Mouse (Mus musculus) MEL (cell line): ENCODE results near the gene Slfnl1. TPM values are rescaled to one million over a fixed set of nuclear protein-coding genes. Genes with fewer than 3 reads are reported as not detected.

Source experiments
- DNase-seq: peaks from one replicate; pipeline ENCODE4 v3.0.0; 2011; ENCODE audit warnings: low read depth, low spot score
- H3K27ac ChIP-seq: 2 replicates; pipeline ENCODE4 v1.5.1; 2012; ENCODE audit warnings: low read depth, mild to moderate bottlenecking, control low read depth, low read length, moderate library complexity; ENCODE audit not compliant: control insufficient read depth
- H3K27me3 ChIP-seq, 2 experiments: fragments of 150-350 bp in 1 of 2; sonication (generic) in 1 of 2; 2 replicates each; pipeline ENCODE4 v1.6.1; 2012; ENCODE audit warnings: low read length in 2 of 2, mild to moderate bottlenecking in 2 of 2, improper control_type of control experiment in 1 of 2, moderate library complexity in 1 of 2; ENCODE audit not compliant: insufficient read depth in 2 of 2, control insufficient read depth in 1 of 2
- H3K36me3 ChIP-seq, 2 experiments: 2 replicates each; pipeline ENCODE4 v1.6.1; 2012 to 2014; ENCODE audit warnings: low read length in 2 of 2, improper control_type of control experiment in 1 of 2, inconsistent platforms in 1 of 2, mild to moderate bottlenecking in 1 of 2; ENCODE audit not compliant: insufficient read depth in 2 of 2, control insufficient read depth in 1 of 2
- H3K4me1 ChIP-seq, 2 experiments: fragments of 150-350 bp in 1 of 2; sonication (generic) in 1 of 2; 2 replicates each; pipeline ENCODE4 v1.6.1; 2012; ENCODE audit warnings: low read length in 2 of 2, improper control_type of control experiment in 1 of 2, mild to moderate bottlenecking in 1 of 2; ENCODE audit not compliant: insufficient read depth in 2 of 2, control insufficient read depth in 1 of 2
- H3K4me3 ChIP-seq, 2 experiments: fragments of 150-350 bp in 1 of 2; sonication (generic) in 1 of 2; 2 replicates each; pipeline ENCODE4 v1.5.1; 2012; ENCODE audit warnings: low read depth in 2 of 2, low read length in 2 of 2, mild to moderate bottlenecking in 2 of 2, moderate library complexity in 2 of 2, control low read depth in 1 of 2, improper control_type of control experiment in 1 of 2; ENCODE audit not compliant: control insufficient read depth in 1 of 2, insufficient read depth in 1 of 2
- H3K79me2 ChIP-seq: 2 replicates; pipeline ENCODE4 v1.6.1; 2012; ENCODE audit warnings: mild to moderate bottlenecking, low read length, moderate library complexity; ENCODE audit not compliant: control insufficient read depth, poor library complexity, insufficient read depth
- H3K9ac ChIP-seq: 2 replicates; pipeline ENCODE4 v1.6.1; 2012; ENCODE audit warnings: low read depth, mild to moderate bottlenecking, control low read depth, low read length, moderate library complexity; ENCODE audit not compliant: control insufficient read depth, poor library complexity, severe bottlenecking
- H3K9me3 ChIP-seq: fragments of 150-350 bp; sonication (generic); replicated peaks from 2 replicates; pipeline ENCODE4 v1.6.1; 2012; ENCODE audit warnings: mild to moderate bottlenecking, low read length, improper control_type of control experiment, moderate library complexity; ENCODE audit not compliant: insufficient read depth
- CHD2 ChIP-seq: IDR thresholded peaks from 2 replicates; pipeline ENCODE4 v1.6.1; 2011; ENCODE audit warnings: low read length, improper control_type of control experiment
- CTCF ChIP-seq, 3 experiments: IDR thresholded peaks in 2 of 3; conservative IDR thresholded peaks in 1 of 3; 2 replicates each; pipeline ENCODE4 v1.5.1; 2011 to 2012; ENCODE audit warnings: low read length in 3 of 3, low read depth in 2 of 3, mild to moderate bottlenecking in 2 of 3, improper control_type of control experiment in 1 of 3, inconsistent platforms in 1 of 3, mixed read lengths in 1 of 3, moderate library complexity in 1 of 3; ENCODE audit not compliant: control insufficient read depth in 1 of 3, insufficient read depth in 1 of 3, poor library complexity in 1 of 3, severe bottlenecking in 1 of 3
- ELF1 ChIP-seq: IDR thresholded peaks from 2 replicates; pipeline ENCODE4 v1.6.1; 2014; ENCODE audit warnings: low read depth, mild to moderate bottlenecking, inconsistent platforms, low read length, improper control_type of control experiment, moderate library complexity
- EP300 ChIP-seq, 2 experiments: IDR thresholded peaks; 2 replicates each; pipeline ENCODE4 v1.6.1; 2011; ENCODE audit warnings: improper control_type of control experiment in 2 of 2, low read length in 2 of 2, low read depth in 1 of 2, mild to moderate bottlenecking in 1 of 2
- GABPA ChIP-seq: IDR thresholded peaks from 2 replicates; pipeline ENCODE4 v1.6.1; 2012; ENCODE audit warnings: low read depth, mild to moderate bottlenecking, inconsistent platforms, low read length, improper control_type of control experiment, moderate library complexity
- GATA1 ChIP-seq: IDR thresholded peaks from 2 replicates; pipeline ENCODE4 v1.6.1; 2011; ENCODE audit warnings: low read depth, low read length, improper control_type of control experiment
- HCFC1 ChIP-seq: IDR thresholded peaks from 2 replicates; pipeline ENCODE4 v1.6.1; 2012; ENCODE audit warnings: low read depth, mild to moderate bottlenecking, inconsistent platforms, low read length, improper control_type of control experiment, moderate library complexity
- JUND ChIP-seq: IDR thresholded peaks from 2 replicates; pipeline ENCODE4 v1.6.1; 2011; ENCODE audit warnings: low read depth, mild to moderate bottlenecking, improper control_type of control experiment, low read length
- KAT2A ChIP-seq: conservative IDR thresholded peaks from 2 replicates; pipeline ENCODE4 v1.6.1; 2012; ENCODE audit warnings: low read depth, low read length, improper control_type of control experiment, inconsistent platforms
- MAX ChIP-seq: IDR thresholded peaks from 2 replicates; pipeline ENCODE4 v1.6.1; 2011; ENCODE audit warnings: low read length, improper control_type of control experiment
- MAZ ChIP-seq: IDR thresholded peaks from 2 replicates; pipeline ENCODE4 v1.6.1; 2012; ENCODE audit warnings: low read depth, mild to moderate bottlenecking, inconsistent platforms, low read length, improper control_type of control experiment
- MEF2A ChIP-seq: IDR thresholded peaks from 2 replicates; pipeline ENCODE4 v1.6.1; 2014; ENCODE audit warnings: low read depth, mild to moderate bottlenecking, inconsistent platforms, low read length, improper control_type of control experiment; ENCODE audit not compliant: poor library complexity, insufficient replicate concordance, severe bottlenecking; ENCODE audit errors: extremely low read depth
- MYC ChIP-seq: IDR thresholded peaks from 2 replicates; pipeline ENCODE4 v1.6.1; 2011; ENCODE audit warnings: low read depth, mild to moderate bottlenecking, low read length, improper control_type of control experiment, moderate library complexity
- NELFE ChIP-seq: IDR thresholded peaks from 2 replicates; pipeline ENCODE4 v1.6.1; 2011; ENCODE audit warnings: low read depth, low read length, improper control_type of control experiment
- POLR2A ChIP-seq, 2 experiments: IDR thresholded peaks; 2 replicates each; pipeline ENCODE4 v1.6.1; 2011 to 2012; ENCODE audit warnings: low read length in 2 of 2, mild to moderate bottlenecking in 2 of 2, control low read depth in 1 of 2, improper control_type of control experiment in 1 of 2, low read depth in 1 of 2, moderate library complexity in 1 of 2; ENCODE audit not compliant: control insufficient read depth in 1 of 2, insufficient read depth in 1 of 2, poor library complexity in 1 of 2
- POLR2AphosphoS5 ChIP-seq: IDR thresholded peaks from 2 replicates; pipeline ENCODE4 v1.6.1; 2012; ENCODE audit warnings: low read depth, borderline replicate concordance, mild to moderate bottlenecking, inconsistent platforms, low read length, moderate library complexity, mixed read lengths
- RAD21 ChIP-seq: IDR thresholded peaks from 2 replicates; pipeline ENCODE4 v1.6.1; 2011; ENCODE audit warnings: mild to moderate bottlenecking, low read depth, low read length, improper control_type of control experiment
- RCOR1 ChIP-seq: IDR thresholded peaks from 2 replicates; pipeline ENCODE4 v1.6.1; 2012; ENCODE audit warnings: low read depth, mild to moderate bottlenecking, inconsistent platforms, low read length, improper control_type of control experiment
- SIN3A ChIP-seq: IDR thresholded peaks from 2 replicates; pipeline ENCODE4 v1.6.1; 2012; ENCODE audit warnings: low read length, improper control_type of control experiment, inconsistent platforms
- TAL1 ChIP-seq: IDR thresholded peaks from 2 replicates; pipeline ENCODE4 v1.6.1; 2012; ENCODE audit warnings: mild to moderate bottlenecking, inconsistent platforms, low read length, moderate library complexity, mixed read lengths
- TBP ChIP-seq: IDR thresholded peaks from 2 replicates; pipeline ENCODE4 v1.8.0; 2011; ENCODE audit warnings: low read depth, low read length, improper control_type of control experiment
- TCF12 ChIP-seq: IDR thresholded peaks from 2 replicates; pipeline ENCODE4 v1.6.1; 2014; ENCODE audit warnings: low read depth, mild to moderate bottlenecking, inconsistent platforms, low read length, improper control_type of control experiment, moderate library complexity
- UBTF ChIP-seq: IDR thresholded peaks from 2 replicates; pipeline ENCODE4 v1.6.1; 2012; ENCODE audit warnings: low read depth, mild to moderate bottlenecking, inconsistent platforms, low read length, improper control_type of control experiment, moderate library complexity, borderline replicate concordance; ENCODE audit not compliant: insufficient read depth
- USF1 ChIP-seq: IDR thresholded peaks from 2 replicates; pipeline ENCODE4 v1.6.1; 2014; ENCODE audit warnings: low read depth, mild to moderate bottlenecking, inconsistent platforms, low read length, improper control_type of control experiment, moderate library complexity
- ZC3H11A ChIP-seq: IDR thresholded peaks from 2 replicates; pipeline ENCODE4 v1.6.1; 2012; ENCODE audit warnings: low read depth, mild to moderate bottlenecking, inconsistent platforms, low read length, improper control_type of control experiment
- ZMIZ1 ChIP-seq: IDR thresholded peaks from 2 replicates; pipeline ENCODE4 v1.6.1; 2012; ENCODE audit warnings: low read depth, mild to moderate bottlenecking, inconsistent platforms, low read length, improper control_type of control experiment, moderate library complexity
- ZNF384 ChIP-seq: IDR thresholded peaks from 2 replicates; pipeline ENCODE4 v1.6.1; 2012; ENCODE audit warnings: low read depth, mild to moderate bottlenecking, inconsistent platforms, low read length, improper control_type of control experiment
- polyA plus RNA-seq, 2 experiments: library from polyadenylated mRNA; stranded (reverse) in 1 of 2; unstranded in 1 of 2; fragments of >175 nt in 1 of 2; fragments of >200 nt in 1 of 2; gene quantifications; 2 replicates each; pipeline versions ENCODE4 v1.2.1 to v1.2.4; 2012; ENCODE audit warnings: low replicate concordance in 2 of 2, low read depth in 1 of 2; ENCODE audit not compliant: insufficient read length in 2 of 2, insufficient read depth in 1 of 2, missing spikeins in 1 of 2
- total RNA-seq: library from RNA; depleted of rRNA; stranded (reverse); fragments of 300-350 nt; gene quantifications from 2 replicates; pipeline ENCODE4 v1.2.3, GENCODE M21; 2012

Gene Slfnl1
- total and polyA plus RNA-seq, 3 experiments: 0.06 TPM; not detected in 2

DNA sequence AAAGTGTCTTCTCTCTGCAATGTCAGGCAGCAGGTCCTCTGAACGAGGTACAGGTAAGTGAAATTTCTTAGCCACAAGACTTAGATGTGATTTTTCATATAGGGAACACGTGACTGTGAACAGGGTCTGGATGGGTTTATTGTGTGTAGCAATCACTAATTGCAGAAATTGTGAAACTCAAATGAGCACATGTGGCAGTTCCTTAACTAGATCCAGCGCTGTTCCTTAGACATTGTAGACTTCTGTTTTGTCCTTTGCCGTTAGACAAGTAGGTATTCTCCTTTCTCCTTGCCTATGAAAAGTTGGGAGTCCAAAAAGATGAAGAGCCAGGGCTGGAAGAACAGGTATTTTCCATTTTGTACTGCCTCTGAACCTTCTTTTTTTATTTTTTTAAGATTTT, 20.8 kb upstream of the Slfnl1 start:
- H3K9me3 ChIP-seq: no peaks in the 10 kb centered on the region
- H3K79me2 ChIP-seq: no peaks in the 10 kb centered on the region
- no peak overlapping the region for H3K9ac ChIP-seq
- TF ChIP-seq POLR2AphosphoS5 (no peak), ZMIZ1 (no peak), NELFE (no peak), HCFC1 (no peak), MYC (no peak), CTCF (IDR thresholded peaks at IDR 0.05 in 2 of 3, conservative IDR thresholded peaks at IDR 0.05 in 1 of 3; ENCODE audit: control insufficient read depth in 1 of 3, insufficient read depth in 1 of 3, low read depth in 2 of 3, low read length in 3 of 3, poor library complexity in 1 of 3, severe bottlenecking in 1 of 3) (no peak)
- TF ChIP-seq, all 39 proteins: peak for 0
- Histone ChIP-seq H3K27ac (no peak overlapping the region), H3K4me1 (peaks cover 0 to 2% of the 10 kb centered on the region in 2 experiments; a peak in 1 of 4 replicates), H3K4me3 (no peak overlapping the region), H3K36me3 (peaks cover 0 to 7% of the 10 kb centered on the region in 2 experiments), H3K27me3 (no peaks in the 10 kb centered on the region)
- no peak for DNase-seq

DNA sequence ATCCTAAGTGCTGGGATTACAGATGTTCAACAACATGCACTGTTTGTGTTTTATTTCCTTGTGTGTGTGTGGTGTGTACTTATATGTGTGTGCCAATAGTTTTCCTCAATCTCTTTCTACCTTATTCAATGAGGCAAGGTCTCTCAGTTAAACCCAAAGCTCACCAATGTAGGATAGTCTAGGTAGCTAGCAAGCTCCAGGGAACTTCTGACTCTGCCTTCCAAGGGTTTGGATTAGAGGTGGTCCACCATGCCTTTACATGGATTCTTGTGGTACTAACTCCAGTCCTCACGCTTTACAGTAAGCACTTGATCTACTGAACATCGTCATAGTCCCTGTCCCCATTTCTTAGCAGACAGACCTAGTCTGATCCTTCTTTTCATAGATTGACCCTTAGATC, 17.7 kb upstream of the Slfnl1 start:
- H3K36me3 ChIP-seq: peaks cover 0 to 5% of the 10 kb centered on the region in 2 experiments
- no peak for DNase-seq

DNA sequence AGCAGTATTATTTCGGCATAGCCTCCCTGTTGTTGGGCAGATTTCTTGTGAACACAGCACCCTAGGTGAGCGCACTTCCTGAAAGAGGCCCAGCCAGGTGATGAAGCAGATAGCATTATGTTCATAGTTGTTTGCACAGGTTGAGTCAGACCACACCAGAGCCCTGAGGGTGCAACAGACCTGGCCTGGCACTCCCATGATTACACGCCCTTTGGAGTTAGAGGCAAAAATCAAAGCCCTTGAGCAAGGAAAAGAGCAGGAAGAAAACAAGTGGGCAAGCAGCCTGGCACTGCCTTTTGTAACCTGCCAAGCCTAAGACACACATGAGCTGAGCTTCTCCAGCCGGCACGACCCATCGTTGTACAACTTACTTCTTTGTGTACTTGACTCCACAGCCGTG, 15.5 kb upstream of the Slfnl1 start:
- H3K9ac ChIP-seq: no peak overlapping the region
- H3K27me3 ChIP-seq: no peaks in the 10 kb centered on the region
- no peak overlapping the region for H3K4me3 ChIP-seq
- DNase-seq: no peak
- H3K36me3 ChIP-seq: peaks cover 0 to 2% of the 10 kb centered on the region in 2 experiments
- TF ChIP-seq GABPA: no peak
- TF ChIP-seq GATA1: no peak
- TF ChIP-seq ZC3H11A: no peak
- TF ChIP-seq TCF12: no peak
- no peak for TF ChIP-seq CHD2
- TF ChIP-seq TBP: no peak
- no peak for TF ChIP-seq CTCF (IDR thresholded peaks at IDR 0.05 in 2 of 3, conservative IDR thresholded peaks at IDR 0.05 in 1 of 3; ENCODE audit: control insufficient read depth in 1 of 3, insufficient read depth in 1 of 3, low read depth in 2 of 3, low read length in 3 of 3, poor library complexity in 1 of 3, severe bottlenecking in 1 of 3)
- TF ChIP-seq HCFC1: no peak
- no peak for TF ChIP-seq RAD21
- TF ChIP-seq SIN3A: no peak
- TF ChIP-seq MAZ: no peak
- no peaks in the 10 kb centered on the region for H3K9me3 ChIP-seq
- H3K4me1 ChIP-seq: peaks cover 0 to 2% of the 10 kb centered on the region in 2 experiments; a peak in 1 of 4 replicates
- no peak overlapping the region for H3K27ac ChIP-seq
- no peaks in the 10 kb centered on the region for H3K79me2 ChIP-seq

More for the DNA sequence above, 17.7 kb upstream of the Slfnl1 start:
- peaks cover 0 to 2% of the 10 kb centered on the region in 2 experiments; a peak in 1 of 4 replicates for H3K4me1 ChIP-seq
- TF ChIP-seq JUND (no peak), TAL1 (no peak), RAD21 (no peak), USF1 (no peak), POLR2A (IDR thresholded peaks at IDR 0.05; ENCODE audit: control insufficient read depth in 1 of 2, insufficient read depth in 1 of 2, low read depth in 1 of 2, low read length in 2 of 2, poor library complexity in 1 of 2) (no peak), EP300 (IDR thresholded peaks at IDR 0.05; ENCODE audit: low read depth in 1 of 2, low read length in 2 of 2) (no peak), GABPA (no peak), MEF2A (no peak), UBTF (no peak), KAT2A (no peak), RCOR1 (no peak), ZNF384 (no peak), TBP (no peak), POLR2AphosphoS5 (no peak), SIN3A (no peak), ELF1 (no peak), MAX (no peak), MAZ (no peak)
- no peaks in the 10 kb centered on the region for H3K27me3 ChIP-seq
- no peaks in the 10 kb centered on the region for H3K79me2 ChIP-seq
- no peak overlapping the region for H3K27ac ChIP-seq
- H3K9me3 ChIP-seq: no peaks in the 10 kb centered on the region
- no peak overlapping the region for H3K4me3 ChIP-seq
- no peak overlapping the region for H3K9ac ChIP-seq
